Mouse (Mus musculus): ENCODE measurements around the gene Trafd1.

Gene Trafd1

DNA sequence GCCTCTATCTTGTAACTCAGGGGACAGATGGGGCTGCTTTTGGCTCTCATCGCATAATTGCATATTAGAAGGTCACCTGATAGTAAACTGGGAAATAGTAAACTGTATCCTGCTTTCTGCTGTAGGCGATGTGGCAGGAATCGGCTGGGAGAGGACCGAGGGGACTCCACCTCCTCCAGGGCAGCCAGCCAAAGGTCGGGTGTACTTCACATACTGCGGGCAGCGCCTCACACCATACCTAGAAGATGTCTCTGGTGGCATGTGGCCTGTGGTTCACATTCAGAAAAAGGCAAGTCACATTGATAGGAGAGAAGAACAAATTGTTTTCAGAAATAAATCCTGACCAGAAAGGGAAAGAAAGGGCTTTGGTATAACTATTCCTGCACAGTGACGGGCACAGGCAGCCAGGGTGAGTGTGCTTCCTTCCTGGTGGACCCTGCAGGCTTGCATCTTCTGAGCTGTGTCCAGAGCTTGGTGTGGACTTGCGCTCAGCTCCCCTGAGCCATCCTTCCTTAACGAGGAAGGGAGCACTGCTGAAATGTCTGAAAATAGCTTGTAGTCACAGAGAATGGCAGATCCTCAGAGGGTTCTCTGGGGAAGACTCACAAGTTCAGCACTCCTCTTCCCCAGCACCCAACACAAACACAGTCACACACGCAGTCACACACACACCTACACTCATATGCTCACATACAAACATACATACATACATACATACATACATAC, 55.9 kb downstream of the Trafd1 start:
- DNase-seq = no peak

DNA sequence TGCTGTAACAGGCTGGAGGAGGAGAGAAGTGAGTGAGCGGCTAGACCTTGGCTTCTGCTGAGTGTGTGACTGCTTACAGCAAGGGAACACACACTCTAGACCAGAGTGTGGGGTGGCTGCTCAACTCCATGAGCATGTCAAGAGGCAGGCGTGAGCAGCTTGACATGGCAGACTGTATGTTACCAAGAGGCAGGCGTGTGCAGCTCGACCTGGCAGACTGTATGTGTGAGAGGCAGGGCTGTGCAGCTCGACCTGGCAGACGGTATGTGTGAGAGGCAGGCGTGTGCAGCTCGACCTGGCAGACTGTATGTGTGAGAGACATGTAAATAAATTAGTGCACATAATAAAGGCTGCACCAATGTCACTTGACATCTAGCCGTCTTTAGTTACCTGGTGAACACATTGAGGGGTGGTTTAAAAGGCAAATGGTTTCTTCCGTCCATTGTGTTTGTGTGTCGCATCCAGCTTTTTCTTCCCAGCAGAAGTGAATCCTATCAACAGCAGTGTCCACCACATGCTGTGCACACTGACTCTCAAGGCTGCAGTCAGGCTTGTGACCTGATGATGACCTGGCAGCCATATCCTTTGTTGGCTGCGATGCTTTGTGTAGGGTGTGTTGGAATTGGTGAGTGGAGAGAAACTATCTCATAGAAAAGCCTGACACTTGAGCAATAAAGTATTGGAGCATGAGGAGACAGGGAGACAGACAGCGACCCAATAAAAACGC, 59.2 kb downstream of the Trafd1 start:
- no peak for DNase-seq

Data from cerebellum, adult 11 months (tissue).